Mouse (Mus musculus): ENCODE measurements at regions not wholly inside any gene's neighbourhood (a gene's known extent, or its start where the extent isn't known, plus 50 kb on each side); places are given as distances from the start of the nearest gene placed in this dataset.

- TF ChIP-seq POLR2A (IDR thresholded peaks at IDR 0.05; ENCODE audit: low read depth, low read length) (no peak), CTCF (IDR thresholded peaks at IDR 0.05; ENCODE audit: extremely low read depth, insufficient read depth, insufficient read length, insufficient replicate concordance) (no peak)
Measured at GRCm38 (mm10) chr13:73031217-73031616, 229.1 kb upstream of the Irx4 start.
